Mouse (Mus musculus) gonadal fat pad, adult 2 months (tissue): ENCODE results near the gene Adarb1. TPM values are rescaled to one million over a fixed set of nuclear protein-coding genes. Genes with fewer than 3 reads are reported as not detected.

Source experiments
- DNase-seq: peaks from one replicate; pipeline ENCODE4 v3.0.0-alpha.2; 2012; ENCODE audit warnings: low read depth
- polyA plus RNA-seq: library from polyadenylated mRNA; depleted of rRNA; stranded (reverse); fragments of >200 nt; gene quantifications from 2 replicates; pipeline ENCODE4 v1.2.3, GENCODE M21; 2012

The Adarb1 gene
- polyA plus RNA-seq, 1 experiment, result 12.7 TPM

- no peak for DNase-seq
Observed at GRCm38 (mm10) chr10:77383045-77383444, 35.0 kb downstream of the Adarb1 start.

GRCm38 (mm10) chr10:77381191-77381590 is 36.9 kb downstream of the Adarb1 start:
- DNase-seq, result peak; percentile 10

DNA sequence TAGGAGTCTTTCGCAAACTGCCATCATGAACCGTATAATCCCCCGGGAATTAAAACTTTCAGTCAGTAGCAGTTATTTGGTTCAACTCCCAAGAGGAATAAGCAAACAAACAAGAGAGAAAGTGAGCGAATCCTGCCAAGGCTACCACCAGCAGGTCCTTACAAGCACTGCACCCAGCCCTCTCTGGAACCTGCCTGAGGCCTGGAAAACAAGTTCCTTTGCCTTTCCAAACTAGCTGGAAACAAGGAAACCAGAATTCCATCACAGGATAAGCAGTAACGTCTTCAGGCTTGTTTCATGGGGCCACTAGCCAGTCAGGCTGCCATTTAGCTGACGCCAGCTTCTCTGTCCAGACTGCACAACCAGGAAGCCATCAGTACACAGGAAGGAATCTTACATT is 37.4 kb downstream of the Adarb1 start:
- peak; percentile 49 for DNase-seq

DNA sequence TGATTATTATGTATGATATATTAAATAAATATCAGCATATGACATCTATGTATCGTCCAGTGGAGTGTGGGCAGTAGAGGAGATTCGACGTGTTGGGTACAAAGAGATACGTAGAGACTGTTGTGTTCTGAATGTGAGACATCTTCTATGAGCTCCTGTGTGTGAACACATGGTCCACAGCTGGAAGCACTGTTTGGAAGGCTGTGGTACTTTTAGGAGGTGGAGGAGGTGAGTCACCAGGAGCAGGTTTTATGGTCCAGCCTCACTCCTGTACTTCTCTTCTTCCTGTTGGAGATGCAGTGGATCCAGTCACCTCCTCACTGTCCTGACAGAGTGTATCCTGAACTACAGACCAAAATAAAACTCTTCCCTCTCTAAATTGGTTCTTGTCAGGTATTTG is 38.9 kb downstream of the Adarb1 start:
- DNase-seq, result no peak

- no peak for DNase-seq
Observed at GRCm38 (mm10) chr10:77376056-77376455, 42.0 kb downstream of the Adarb1 start.

- DNase-seq, result no peak
Observed at GRCm38 (mm10) chr10:77374948-77375347, 43.1 kb downstream of the Adarb1 start.

- DNase-seq, result no peak
Observed at GRCm38 (mm10) chr10:77374407-77374806, 43.7 kb downstream of the Adarb1 start.

- no peak for DNase-seq
Observed at GRCm38 (mm10) chr10:77370129-77370528, 47.9 kb downstream of the Adarb1 start.

GRCm38 (mm10) chr10:77367973-77368372 is 50.1 kb downstream of the Adarb1 start:
- no peak for DNase-seq

GRCm38 (mm10) chr10:77366959-77367358 is 51.1 kb downstream of the Adarb1 start:
- DNase-seq, result no peak

- no peak for DNase-seq
Observed at GRCm38 (mm10) chr10:77365212-77365611, 52.9 kb downstream of the Adarb1 start.

DNA sequence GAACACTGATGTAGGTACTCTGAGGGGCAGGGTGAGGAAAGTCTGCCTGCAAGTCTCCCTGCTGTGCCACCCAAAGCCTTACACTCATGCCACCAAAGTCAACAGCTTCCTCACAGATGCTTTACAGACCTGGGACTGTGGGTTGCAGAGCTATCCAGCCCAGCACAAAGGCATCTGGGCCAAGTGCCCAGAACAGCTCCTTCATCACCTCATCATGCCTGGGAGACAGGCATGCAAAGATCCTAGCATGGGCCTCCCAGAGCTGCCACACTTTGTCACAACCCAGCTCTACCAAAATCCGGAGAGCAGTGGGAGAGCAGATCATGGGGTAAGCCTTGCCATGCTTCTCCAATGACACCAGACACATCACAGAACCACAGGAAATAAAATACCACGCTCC is 57.6 kb downstream of the Adarb1 start:
- no peak for DNase-seq

DNA sequence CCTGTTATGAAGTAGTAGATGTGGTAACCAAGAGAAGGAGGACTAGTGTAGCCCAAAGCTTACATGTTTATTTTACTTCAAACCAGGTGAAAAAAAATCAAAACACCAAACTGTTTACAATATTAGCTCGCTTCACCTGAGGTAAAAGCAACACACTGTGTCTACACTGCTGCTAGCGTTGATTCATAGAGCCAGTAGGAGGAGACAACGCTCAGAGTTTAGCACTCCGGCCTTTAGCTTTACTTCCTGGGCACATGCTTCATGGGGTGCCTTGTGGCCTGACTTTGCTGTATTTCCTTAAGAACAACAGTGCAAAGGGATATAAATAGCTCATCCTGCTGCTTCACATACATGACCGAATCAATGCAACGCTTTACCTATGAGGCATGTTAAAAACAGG is 60.1 kb downstream of the Adarb1 start:
- no peak for DNase-seq

- DNase-seq, result peak; percentile 17
Observed at GRCm38 (mm10) chr10:77353031-77353745, 64.9 kb downstream of the Adarb1 start.

DNA sequence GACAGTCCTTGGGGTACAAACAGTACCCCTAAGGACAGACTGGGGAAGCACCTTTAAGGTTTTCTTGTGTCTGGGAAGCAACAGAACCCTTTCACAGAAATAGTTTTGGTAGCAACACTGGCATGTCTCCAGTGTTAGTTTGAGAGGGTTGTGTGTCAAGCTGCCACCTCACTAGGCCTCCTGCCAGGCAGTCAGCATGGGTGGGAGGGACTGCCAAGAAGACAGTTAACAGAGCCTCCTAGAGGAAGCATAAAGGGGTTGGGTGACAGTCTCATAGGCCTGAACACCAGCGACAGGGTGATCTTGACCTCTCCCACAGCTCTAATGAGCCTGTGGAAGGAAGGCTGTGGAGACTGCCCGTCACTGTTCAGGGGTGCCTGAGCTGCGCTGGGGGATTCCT is 75.2 kb downstream of the Adarb1 start:
- no peak for DNase-seq

DNA sequence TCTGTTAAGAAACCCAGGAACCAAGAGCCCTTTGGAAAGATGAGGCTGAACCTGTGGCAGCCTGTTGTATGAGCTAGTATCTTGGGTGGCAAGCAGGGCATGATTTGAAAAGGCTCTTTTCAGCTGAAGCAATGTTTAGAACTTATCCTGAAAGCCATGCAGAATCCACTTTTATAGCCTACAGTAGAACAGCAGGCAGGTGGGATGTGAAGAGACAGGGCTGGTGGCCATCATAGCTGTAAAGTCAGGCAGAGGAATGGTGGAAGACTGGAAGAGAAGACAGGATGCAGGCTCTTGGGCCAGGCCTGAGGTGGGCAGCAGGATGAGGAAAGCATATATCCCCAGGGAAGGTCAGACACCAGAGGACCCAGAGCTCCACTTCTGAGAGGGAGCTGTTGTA is 76.4 kb downstream of the Adarb1 start:
- DNase-seq, result no peak

DNA sequence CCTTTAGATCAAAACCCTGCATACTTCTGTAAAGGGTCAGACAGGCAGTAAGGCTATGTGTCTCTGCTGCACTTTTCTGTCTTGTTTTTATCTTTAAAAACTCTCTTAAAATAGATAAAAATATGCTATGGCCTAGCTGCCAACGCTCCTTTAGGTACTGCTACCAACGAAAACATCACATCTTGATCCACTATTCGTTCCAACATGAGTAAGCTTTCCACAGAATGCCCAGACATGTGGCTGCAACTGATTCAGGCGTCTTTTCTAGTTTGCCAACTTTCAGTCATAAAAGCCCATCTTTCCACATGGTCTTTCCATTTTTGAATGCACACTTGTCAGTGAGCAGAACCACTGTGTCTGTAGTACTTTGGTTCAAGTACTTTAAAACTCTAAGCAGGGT is 77.0 kb downstream of the Adarb1 start:
- DNase-seq, result no peak

- DNase-seq, result no peak
Observed at GRCm38 (mm10) chr10:77339871-77340341, 78.2 kb downstream of the Adarb1 start.

DNA sequence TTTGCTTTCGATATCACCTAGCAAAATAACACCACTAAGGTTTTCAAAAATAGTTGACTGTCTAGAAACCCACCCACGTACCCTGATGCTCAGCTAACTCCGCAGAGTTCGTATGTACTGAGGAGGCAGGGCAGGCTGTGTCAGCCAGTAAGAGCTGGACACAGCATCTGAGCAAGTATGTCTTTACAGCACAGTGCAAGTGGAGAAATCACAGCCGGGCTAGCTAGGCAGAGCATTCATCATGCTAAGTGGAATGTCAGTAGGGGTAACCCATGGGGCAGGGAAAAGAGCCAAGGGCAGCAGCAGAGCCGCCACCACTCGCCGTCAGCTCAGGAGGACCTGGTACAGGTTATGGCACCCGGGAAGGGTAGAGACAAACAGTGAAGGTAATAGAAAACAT is 84.6 kb downstream of the Adarb1 start:
- DNase-seq, result no peak

DNA sequence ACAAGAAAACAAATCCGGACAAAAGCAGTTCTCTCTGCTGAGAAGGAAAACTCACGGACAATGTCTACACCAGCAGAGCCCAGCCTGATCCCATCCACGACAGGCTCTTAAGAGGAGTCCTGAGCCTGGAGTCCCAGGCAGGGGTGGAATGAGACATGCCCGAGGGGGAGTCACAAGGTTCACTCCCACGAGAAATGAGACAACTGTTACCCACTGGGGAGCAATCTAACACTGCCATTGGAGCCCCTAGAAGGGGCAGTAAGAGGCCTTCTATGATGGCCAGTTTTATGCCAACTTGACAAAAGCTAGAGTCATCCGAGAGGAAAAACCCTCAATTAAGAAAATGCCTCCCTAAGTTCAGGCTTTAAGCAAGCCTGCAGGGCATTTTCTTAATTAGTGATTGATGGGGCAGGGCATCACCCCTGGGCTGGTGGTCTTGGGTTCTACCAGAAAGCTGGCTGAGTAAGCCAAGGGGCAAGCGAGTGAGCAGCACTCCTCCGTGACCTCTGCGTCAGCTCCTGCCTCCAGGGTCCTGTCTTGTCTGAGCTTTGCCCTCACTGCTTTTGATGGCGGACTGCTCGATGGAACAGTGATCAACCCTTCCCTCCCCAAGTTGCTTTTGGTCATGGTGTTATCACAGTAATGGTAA is 88.5 kb downstream of the Adarb1 start:
- DNase-seq, result no peak

DNA sequence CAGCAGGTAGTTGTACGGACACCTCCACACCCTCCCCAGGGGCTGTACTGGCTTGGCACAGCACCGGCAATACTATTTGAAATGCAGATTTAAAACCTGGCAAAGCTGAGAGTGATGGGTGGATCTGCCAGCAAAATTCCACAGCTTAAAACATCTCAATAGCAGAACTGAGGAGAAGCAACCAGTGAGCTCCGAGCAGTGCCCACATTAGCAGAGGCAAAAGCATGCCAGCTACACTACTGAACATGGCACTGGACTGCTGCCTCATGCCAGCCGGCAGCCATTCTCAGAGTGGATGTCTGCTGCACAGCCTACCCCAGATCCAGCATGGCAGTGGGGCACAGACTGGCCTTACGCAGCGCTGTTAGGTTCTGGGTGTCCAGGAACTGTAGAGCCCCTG is 93.4 kb downstream of the Adarb1 start:
- peak; percentile 13 for DNase-seq

DNA sequence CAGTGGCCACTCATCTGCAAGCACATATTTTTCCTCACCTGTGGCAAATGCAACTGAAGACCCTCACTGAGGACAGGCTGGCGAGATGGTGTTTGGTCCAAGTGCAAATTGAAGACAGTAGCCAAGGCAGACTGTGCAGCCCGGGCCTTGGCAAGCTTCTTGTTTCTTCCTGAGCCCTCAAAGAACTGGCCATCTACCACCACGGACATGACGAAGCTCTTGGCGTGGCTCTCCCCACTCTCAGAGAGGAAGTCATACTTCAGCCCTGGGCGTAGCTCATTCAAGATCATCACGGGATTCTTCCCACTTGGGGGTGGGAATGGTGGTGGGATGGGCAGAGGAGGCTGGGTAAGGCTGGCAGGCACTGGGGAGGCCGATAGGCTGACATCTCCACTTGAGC is 96.5 kb downstream of the Adarb1 start:
- DNase-seq, result no peak

DNA sequence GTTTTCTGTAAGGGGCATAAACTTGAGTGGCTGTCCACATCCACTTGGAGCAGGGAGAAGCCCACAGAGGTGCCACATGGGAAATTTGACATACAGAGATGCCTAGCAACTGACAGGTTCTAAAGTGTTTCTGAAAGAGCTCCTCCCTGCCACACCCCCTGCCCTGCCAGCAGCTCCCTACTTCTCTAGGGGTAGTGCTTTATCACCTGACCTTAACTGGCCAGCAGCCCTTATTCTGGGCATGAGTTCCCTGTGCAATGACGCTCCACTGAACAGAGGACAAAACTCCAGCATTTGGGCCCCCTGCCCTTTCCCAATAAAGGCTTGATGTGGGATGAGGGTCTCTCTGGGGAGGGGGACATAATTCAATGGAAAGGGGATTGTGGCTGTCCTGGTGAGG is 97.1 kb downstream of the Adarb1 start:
- DNase-seq, result no peak

- DNase-seq, result no peak
Observed at GRCm38 (mm10) chr10:77315682-77316081, 102.4 kb downstream of the Adarb1 start.
